Mouse (Mus musculus) neutrophil, adult 5-6 weeks (primary cell): ENCODE results near the gene Rgs1. TPM values are rescaled to one million over a fixed set of nuclear protein-coding genes. Genes with fewer than 3 reads are reported as not detected.

Source experiments
- ATAC-seq: fragments of 151-379, 151-347 bp; 2 replicates; pipeline ENCODE4 v1.8.0; 2017; ENCODE audit warnings: mild to moderate bottlenecking, moderate TSS enrichment; ENCODE audit not compliant: insufficient number of reproducible peaks, poor library complexity, low FRiP score, severe bottlenecking; ENCODE audit errors: extremely low read depth
- total RNA-seq: library from RNA; stranded (forward); fragments of 200-1000 nt; gene quantifications from 2 replicates; pipeline ENCODE4 v1.2.3, GENCODE M21; 2017

Gene Rgs1
- total RNA-seq, 1 experiment from 2014 or later = 14.1 TPM

- ATAC-seq = peak; percentile 44; the same call in 1 of the 2 replicates
Measured at GRCm38 (mm10) chr1:144202939-144203338, 46.1 kb downstream of the Rgs1 start.

GRCm38 (mm10) chr1:144200496-144200895, 48.5 kb downstream of the Rgs1 start:
- ATAC-seq = peak; percentile 61; the same call in 1 of the 2 replicates

- ATAC-seq = no peak
Measured at GRCm38 (mm10) chr1:144199538-144199937, 49.5 kb downstream of the Rgs1 start.

GRCm38 (mm10) chr1:144197684-144198083, 51.4 kb downstream of the Rgs1 start:
- peak; percentile 85; the same call in 1 of the 2 replicates for ATAC-seq

Other genes with a start within 250 kb of the Rgs1 start
- gene Rgs2, start 245.1 kb downstream of the Rgs1 start, total RNA-seq = 428 and 439 TPM in 2 replicates
- 0.35 and 0.37 TPM in 2 replicates for gene Rgs13, start 71.9 kb downstream of the Rgs1 start, total RNA-seq